Mouse (Mus musculus) small intestine, adult 2 months (tissue): ENCODE measurements around the gene Chadl. TPM values are rescaled to one million over a fixed set of nuclear protein-coding genes. Genes with fewer than 3 reads are reported as not detected.

Experiments
- H3K27ac ChIP-seq: fragments of 200-500 bp; 2 replicates; pipeline ENCODE4 v1.5.1; 2012; ENCODE audit warnings: low read depth, low read length, control low read depth, inconsistent platforms; ENCODE audit not compliant: insufficient read depth
- H3K27me3 ChIP-seq: fragments of 200-500 bp; 2 replicates; pipeline ENCODE4 v1.6.1; 2012; ENCODE audit warnings: mild to moderate bottlenecking, moderate library complexity, low read length, inconsistent platforms; ENCODE audit not compliant: control insufficient read depth, insufficient read depth
- H3K36me3 ChIP-seq: fragments of 200-500 bp; 2 replicates; pipeline ENCODE4 v1.6.1; 2012; ENCODE audit warnings: mild to moderate bottlenecking, low read length, control low read depth, inconsistent platforms; ENCODE audit not compliant: control insufficient read depth, insufficient read depth
- H3K4me1 ChIP-seq: fragments of 200-500 bp; 2 replicates; pipeline ENCODE4 v1.6.1; 2012; ENCODE audit warnings: low read length, inconsistent platforms, mixed read lengths; ENCODE audit not compliant: control insufficient read depth, insufficient read depth, insufficient read length
- H3K4me3 ChIP-seq: fragments of 200-500 bp; 2 replicates; pipeline ENCODE4 v1.5.1; 2012; ENCODE audit warnings: low read depth, mild to moderate bottlenecking, control low read depth, inconsistent platforms, low read length, moderate library complexity
- CTCF ChIP-seq: fragments of 200-500 bp; IDR thresholded peaks from 2 replicates; pipeline ENCODE4 v1.5.1; 2012; ENCODE audit warnings: low read depth, mild to moderate bottlenecking, control low read depth, inconsistent platforms, low read length, moderate library complexity, mixed read lengths; ENCODE audit not compliant: insufficient replicate concordance, insufficient read length; ENCODE audit errors: extremely low read depth
- POLR2A ChIP-seq: fragments of 200-500 bp; IDR thresholded peaks from 2 replicates; pipeline ENCODE4 v1.6.1; 2012; ENCODE audit warnings: low read depth, mild to moderate bottlenecking, control low read depth, inconsistent platforms, low read length, moderate library complexity
- WGBS: fragments of 180-500 bp; shearing (Covaris S2); methylation state at CpG from one replicate; pipeline ENCODE4 v1.1.7; 2018; 5-methylcytosine and 5-hydroxymethylcytosine counted together
- polyA plus RNA-seq: library from polyadenylated mRNA; depleted of rRNA; stranded (reverse); fragments of >200 nt; gene quantifications from 2 replicates; pipeline ENCODE4 v1.2.3, GENCODE M21; 2012

Chadl gene
- polyA plus RNA-seq, 1 experiment: 2.0 TPM

DNA sequence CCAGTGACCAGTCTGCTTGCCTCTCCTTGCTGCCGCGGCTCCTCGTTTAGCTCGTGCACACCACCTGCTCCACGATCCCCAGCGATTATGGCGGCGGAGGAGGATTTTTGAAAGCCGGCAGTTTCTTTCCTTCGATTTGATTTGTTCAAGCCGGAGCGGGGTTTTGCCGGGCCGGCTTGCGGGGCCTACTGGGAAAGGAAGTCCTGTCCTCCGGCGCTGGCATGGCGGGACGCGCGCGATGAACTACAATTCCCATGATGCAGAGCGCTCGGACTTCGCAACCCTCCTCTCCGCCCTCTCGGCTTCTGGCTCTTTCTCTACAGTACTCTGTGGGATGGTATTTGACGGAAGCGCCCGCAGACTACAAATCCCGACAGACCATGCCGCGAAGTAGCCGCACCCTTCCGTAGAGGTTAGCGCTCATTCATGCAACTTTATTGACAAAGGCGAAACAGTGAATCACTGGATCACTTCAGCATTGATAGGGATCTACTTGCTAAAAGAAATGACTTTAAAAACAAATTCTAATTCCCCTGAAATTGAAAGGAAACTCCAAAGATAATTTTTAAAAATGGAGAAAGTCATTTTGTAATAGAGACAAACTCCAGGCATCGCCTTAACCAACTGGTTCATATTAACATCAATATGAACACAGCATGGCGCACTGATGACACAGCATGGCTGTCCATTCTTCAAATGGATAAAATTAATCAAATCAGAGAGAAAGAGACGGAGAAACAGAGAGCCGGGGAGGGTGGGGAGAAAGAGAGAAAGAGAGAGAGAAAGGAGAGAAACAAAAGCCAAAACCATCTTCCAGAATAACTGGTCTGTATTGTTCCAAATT, 32.9 kb upstream of the Chadl start:
- TF ChIP-seq POLR2A: peak; percentile 64; the same call in 1 of the 2 replicates
- no peak for TF ChIP-seq CTCF
- Histone ChIP-seq H3K36me3 (no peaks in the 10 kb centered on the region), H3K27ac (peak overlapping the region; percentile 45), H3K27me3 (no peaks in the 10 kb centered on the region), H3K4me1 (0 out of 2 replicates have a peak, but pooled peaks cover 2% of the 10 kb centered on the region), H3K4me3 (peak overlapping the region; percentile 86)
- WGBS: 5% methylated on average over 41 of the region's 41 CpGs

DNA sequence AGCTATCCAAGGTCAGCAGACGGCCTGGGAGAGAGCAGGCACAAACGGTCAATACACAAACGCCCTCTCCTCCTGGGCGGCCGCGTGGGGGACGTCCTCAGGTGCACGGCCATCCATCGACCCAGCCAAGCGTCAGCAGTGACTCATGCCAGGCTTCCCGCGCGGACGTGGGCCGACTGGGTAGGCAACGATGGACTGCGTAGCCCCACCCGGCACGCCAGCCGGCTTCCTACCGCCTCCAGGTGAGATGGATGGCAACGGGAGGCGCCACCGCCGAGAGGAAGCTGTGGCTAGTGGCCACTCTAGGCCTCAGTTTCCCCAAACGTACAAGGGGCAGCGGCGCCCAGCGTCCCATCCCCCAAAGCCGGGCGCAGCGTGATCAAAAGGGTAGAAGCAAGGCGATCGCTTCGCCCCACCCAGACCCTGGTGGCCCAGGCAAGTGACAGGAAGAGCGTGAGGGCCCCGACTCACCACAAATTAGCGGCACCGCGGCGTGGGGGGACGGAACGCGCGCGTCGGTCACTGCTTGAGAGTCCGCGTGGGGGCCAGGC, 32.2 kb upstream of the Chadl start:
- WGBS: under 1% methylated on average over 49 of the region's 49 CpGs
- Histone ChIP-seq H3K27ac (peak overlapping the region; percentile 45), H3K4me1 (0 out of 2 replicates have a peak, but pooled peaks cover 3% of the 10 kb centered on the region), H3K27me3 (no peaks in the 10 kb centered on the region), H3K36me3 (peaks cover under 1% of the 10 kb centered on the region; the same call in 1 of the 2 replicates), H3K4me3 (peak overlapping the region; percentile 86)
- TF ChIP-seq CTCF: no peak
- TF ChIP-seq POLR2A: no peak

DNA sequence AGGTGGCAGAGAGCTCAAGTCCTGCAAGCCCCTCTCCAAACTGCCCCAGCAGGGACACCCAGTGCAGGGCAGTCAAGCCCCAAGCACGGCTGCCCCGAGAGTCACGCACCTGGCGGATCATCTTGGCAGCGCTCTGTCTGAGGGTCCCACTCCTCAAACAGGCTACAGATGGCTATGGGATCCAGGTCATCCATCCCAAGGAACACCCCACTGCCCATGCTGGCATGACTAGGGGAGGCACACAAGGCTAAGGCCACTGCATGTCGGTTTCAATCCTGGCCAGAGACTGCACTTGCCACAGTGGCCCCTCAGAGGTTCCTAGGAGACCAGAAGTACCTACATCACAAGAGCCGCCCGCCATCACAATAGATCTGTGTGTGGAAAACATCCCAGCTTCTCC, 28.9 kb upstream of the Chadl start:
- no peak for TF ChIP-seq POLR2A
- no peak for TF ChIP-seq CTCF
- H3K4me3 ChIP-seq: no peak overlapping the region
- peaks cover 26% of the 10 kb centered on the region for H3K36me3 ChIP-seq
- no peak overlapping the region for H3K27ac ChIP-seq
- no peaks in the 10 kb centered on the region for H3K27me3 ChIP-seq
- H3K4me1 ChIP-seq: 0 out of 2 replicates have a peak, but pooled peaks cover 5% of the 10 kb centered on the region
- WGBS: 95% methylated on average over 8 of the region's 8 CpGs

DNA sequence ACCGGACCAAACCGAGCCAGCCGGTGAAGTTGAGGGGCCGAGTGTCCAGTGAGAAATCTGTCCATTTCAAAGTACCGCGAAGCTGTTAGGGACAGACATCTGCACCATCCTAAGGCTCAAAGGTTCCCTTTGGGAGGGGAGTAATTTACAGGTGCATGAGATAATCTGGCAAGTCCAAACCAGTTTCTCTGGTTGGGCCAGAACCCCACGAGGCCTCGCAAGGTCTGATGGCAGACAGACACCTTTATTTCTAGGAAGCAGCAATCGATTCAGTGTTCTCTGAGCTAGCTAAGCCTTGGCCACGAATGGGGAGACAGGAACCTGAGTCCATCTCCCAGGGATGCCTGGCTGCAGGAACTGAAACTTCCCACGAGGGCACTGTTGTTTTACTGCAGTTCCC, 26.6 kb upstream of the Chadl start:
- no peak for TF ChIP-seq POLR2A
- TF ChIP-seq CTCF: no peak
- Histone ChIP-seq H3K27ac (no peak overlapping the region), H3K36me3 (peaks cover 47% of the 10 kb centered on the region), H3K27me3 (no peaks in the 10 kb centered on the region), H3K4me3 (no peak overlapping the region), H3K4me1 (0 out of 2 replicates have a peak, but pooled peaks cover 3% of the 10 kb centered on the region)
- 33% methylated on average over 11 of the region's 11 CpGs for WGBS

GRCm38 (mm10) chr15:81722361-81722760, 25.3 kb upstream of the Chadl start:
- Histone ChIP-seq H3K36me3 (peaks cover 54% of the 10 kb centered on the region), H3K27ac (no peak overlapping the region), H3K27me3 (no peaks in the 10 kb centered on the region), H3K4me3 (no peak overlapping the region), H3K4me1 (0 out of 2 replicates have a peak, but pooled peaks cover 3% of the 10 kb centered on the region)
- WGBS: 91% methylated on average over 5 of the region's 5 CpGs
- TF ChIP-seq POLR2A (no peak), CTCF (no peak)

- Histone ChIP-seq H3K4me3 (no peak overlapping the region), H3K36me3 (peaks cover 76% of the 10 kb centered on the region), H3K4me1 (no peaks in the 10 kb centered on the region), H3K27me3 (no peaks in the 10 kb centered on the region), H3K27ac (no peak overlapping the region)
- TF ChIP-seq CTCF (no peak), POLR2A (no peak)
- WGBS: 93% methylated on average over 6 of the region's 6 CpGs
These were observed 22.0 kb upstream of the Chadl start for GRCm38 (mm10) chr15:81719139-81719531.

GRCm38 (mm10) chr15:81718336-81719138, 21.4 kb upstream of the Chadl start:
- peaks cover 80% of the 10 kb centered on the region for H3K36me3 ChIP-seq
- H3K27me3 ChIP-seq: no peaks in the 10 kb centered on the region
- WGBS: 92% methylated on average over 9 of the region's 9 CpGs
- no peak for TF ChIP-seq CTCF
- TF ChIP-seq POLR2A: no peak
- no peaks in the 10 kb centered on the region for H3K4me1 ChIP-seq
- H3K4me3 ChIP-seq: no peak overlapping the region
- no peak overlapping the region for H3K27ac ChIP-seq
